Mouse (Mus musculus) left cerebral cortex, adult 2 months (tissue): ENCODE results near the gene Cpm. TPM values are rescaled to one million over a fixed set of nuclear protein-coding genes. Genes with fewer than 3 reads are reported as not detected.
"Not testable (repeated sequence)": the region's sequence is repeated elsewhere in the genome, so short reads cannot be mapped to it uniquely, and the experiment has no call there.

ENCODE experiments used
- DNase-seq, 2 experiments: peaks; one replicate each; pipeline ENCODE4 v3.0.0; 2021 to 2022; ENCODE audit warnings: low spot score in 2 of 2, mixed read lengths in 1 of 2; ENCODE audit errors: extremely low spot score in 1 of 2
- H3K27ac ChIP-seq: fragments of 200-600 bp; 2 replicates; pipeline ENCODE4 v1.8.1; 2022
- H3K4me3 ChIP-seq: fragments of 200-600 bp; 2 replicates; pipeline ENCODE4 v1.8.1; 2022
- CTCF ChIP-seq: fragments of 200-600 bp; IDR thresholded peaks from 2 replicates; pipeline ENCODE4 v1.8.1; 2022; ENCODE audit warnings: antibody characterized with exemption, mild to moderate bottlenecking, moderate library complexity
- intact Hi-C: fragments of 180-260 bp; cut with DNase I; formaldehyde crosslinking; loops from one replicate; pipeline ENCODE4 v1.15.1; 2025
- total RNA-seq, 2 experiments: library from RNA; stranded (reverse); gene quantifications; 2 replicates each; pipeline ENCODE4 v1.2.3; 2021

Cpm gene
- total RNA-seq, 2 experiments from 2014 or later: 5.2 to 5.3 TPM

GRCm38 (mm10) chr10:117587335-117587734 lies 42.0 kb upstream of the Cpm start:
- no peak overlapping the region for H3K4me3 ChIP-seq
- no peak for TF ChIP-seq CTCF
- intact Hi-C loops: no loop called here
- no peak for DNase-seq
- H3K27ac ChIP-seq: no peak overlapping the region

- H3K4me3 ChIP-seq, H3K27ac ChIP-seq, intact Hi-C loops, DNase-seq: not testable (repeated sequence)
Observed at GRCm38 (mm10) chr10:117588416-117589143, 40.7 kb upstream of the Cpm start.

- no peak for DNase-seq
- intact Hi-C loops: no loop called here
- no peak overlapping the region for H3K4me3 ChIP-seq
- TF ChIP-seq CTCF: no peak
- no peak overlapping the region for H3K27ac ChIP-seq
Observed at GRCm38 (mm10) chr10:117589144-117589940, 40.0 kb upstream of the Cpm start.

- intact Hi-C loops: no loop called here
- Histone ChIP-seq H3K4me3 (no peak overlapping the region), H3K27ac (no peak overlapping the region)
- no peak for TF ChIP-seq CTCF
- DNase-seq: no peak
Observed at GRCm38 (mm10) chr10:117590331-117591301, 38.7 kb upstream of the Cpm start.

GRCm38 (mm10) chr10:117591766-117592165 lies 37.5 kb upstream of the Cpm start:
- DNase-seq: no peak
- Histone ChIP-seq H3K27ac (no peak overlapping the region), H3K4me3 (no peak overlapping the region)
- TF ChIP-seq CTCF: no peak
- intact Hi-C loops: no loop called here

- DNase-seq: no peak
- no peak overlapping the region for H3K27ac ChIP-seq
- H3K4me3 ChIP-seq: no peak overlapping the region
- no peak for TF ChIP-seq CTCF
- intact Hi-C loops: no loop called here
Observed at GRCm38 (mm10) chr10:117592306-117593040, 36.8 kb upstream of the Cpm start.

- no peak overlapping the region for H3K4me3 ChIP-seq
- no peak for TF ChIP-seq CTCF
- intact Hi-C loops: no loop called here
- H3K27ac ChIP-seq: no peak overlapping the region
- DNase-seq: no peak
Observed at GRCm38 (mm10) chr10:117593041-117593570, 36.2 kb upstream of the Cpm start.

- no peak for TF ChIP-seq CTCF
- Histone ChIP-seq H3K27ac (no peak overlapping the region), H3K4me3 (no peak overlapping the region)
- no peak for DNase-seq
- intact Hi-C loops: no loop called here
Observed at GRCm38 (mm10) chr10:117593857-117594256, 35.4 kb upstream of the Cpm start.

GRCm38 (mm10) chr10:117594291-117594850 lies 34.9 kb upstream of the Cpm start:
- TF ChIP-seq CTCF: no peak
- no peak for DNase-seq
- Histone ChIP-seq H3K27ac (no peak overlapping the region), H3K4me3 (no peak overlapping the region)
- intact Hi-C loops: no loop called here

- intact Hi-C loops: no loop called here
- no peak for TF ChIP-seq CTCF
- Histone ChIP-seq H3K4me3 (no peak overlapping the region), H3K27ac (no peak overlapping the region)
- no peak for DNase-seq
Observed at GRCm38 (mm10) chr10:117594913-117595312, 34.4 kb upstream of the Cpm start.
